Mouse (Mus musculus) limb, embryonic 15.5 days (tissue): ENCODE measurements around the gene Gvin1. TPM values are rescaled to one million over a fixed set of nuclear protein-coding genes. Genes with fewer than 3 reads are reported as not detected.
"Not testable (repeated sequence)": the region's sequence is repeated elsewhere in the genome, so short reads cannot be mapped to it uniquely, and the experiment has no call there.

Experiments
- ATAC-seq: fragments of 200-750 bp; cut with Nextera tagmentation; 2 replicates; pipeline ENCODE4 v1.8.0; 2017; ENCODE audit warnings: low read depth, moderate TSS enrichment; ENCODE audit not compliant: insufficient number of reproducible peaks, low FRiP score, low TSS enrichment
- H3K27ac ChIP-seq: fragments of 300-500 bp; sonication (generic); 2 replicates; pipeline ENCODE4 v1.5.1; 2015; ENCODE audit warnings: moderate library complexity, mild to moderate bottlenecking, inconsistent platforms
- H3K27me3 ChIP-seq: fragments of 300-500 bp; sonication (generic); 2 replicates; pipeline ENCODE4 v1.6.1; 2015; ENCODE audit warnings: inconsistent platforms
- H3K36me3 ChIP-seq: fragments of 300-500 bp; sonication (generic); 2 replicates; pipeline ENCODE4 v1.6.1; 2015; ENCODE audit warnings: inconsistent platforms
- H3K4me1 ChIP-seq: fragments of 300-500 bp; sonication (generic); 2 replicates; pipeline ENCODE4 v1.6.1; 2015; ENCODE audit warnings: inconsistent platforms
- H3K4me2 ChIP-seq: fragments of 300-500 bp; sonication (generic); 2 replicates; pipeline ENCODE4 v1.6.1; 2015; ENCODE audit warnings: mild to moderate bottlenecking, inconsistent platforms
- H3K4me3 ChIP-seq: fragments of 300-500 bp; sonication (generic); 2 replicates; pipeline ENCODE4 v1.5.1; 2015; ENCODE audit warnings: mild to moderate bottlenecking, inconsistent platforms
- H3K9ac ChIP-seq: fragments of 300-500 bp; sonication (generic); 2 replicates; pipeline ENCODE4 v1.6.1; 2015; ENCODE audit warnings: inconsistent platforms
- H3K9me3 ChIP-seq: fragments of 300-500 bp; sonication (generic); 2 replicates; pipeline ENCODE4 v1.6.1; 2016; ENCODE audit warnings: inconsistent platforms
- WGBS: fragments of 180-500 bp; shearing (Covaris S2); methylation state at CpG from one replicate; pipeline ENCODE4 v1.1.7; 2015; 5-methylcytosine and 5-hydroxymethylcytosine counted together
- polyA plus RNA-seq: library from polyadenylated mRNA; unstranded; fragments of >200 nt; fragmentation: Nextera tagmentation; extraction: Ambion mirVana; gene quantifications from 2 replicates; pipeline ENCODE4 v1.2.1, GENCODE M21; 2015

Gene Gvin1
- polyA plus RNA-seq, 1 experiment from 2014 or later = not detected

DNA sequence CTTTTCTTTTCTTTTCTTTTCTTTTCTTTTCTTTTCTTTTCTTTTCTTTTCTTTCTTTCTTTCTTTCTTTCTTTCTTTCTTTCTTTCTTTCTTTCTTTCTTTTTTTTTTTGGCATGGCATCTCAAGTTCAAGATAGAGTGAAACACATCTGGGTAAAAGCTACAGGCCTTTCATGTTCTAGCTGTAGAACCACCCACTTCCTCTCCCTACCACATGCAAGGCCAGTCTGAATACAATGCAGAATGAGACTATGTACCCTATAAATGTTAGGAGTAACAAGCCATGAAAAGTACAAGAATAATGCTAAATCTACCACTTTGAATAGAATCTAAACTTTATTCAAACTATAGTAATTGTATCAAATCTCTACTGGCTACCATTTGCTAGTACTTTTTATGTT is 38.1 kb downstream of the Gvin1 start:
- not testable (repeated sequence) for H3K9ac ChIP-seq, ATAC-seq, H3K4me3 ChIP-seq, H3K27me3 ChIP-seq, H3K9me3 ChIP-seq, H3K36me3 ChIP-seq, H3K4me1 ChIP-seq, H3K4me2 ChIP-seq, H3K27ac ChIP-seq

DNA sequence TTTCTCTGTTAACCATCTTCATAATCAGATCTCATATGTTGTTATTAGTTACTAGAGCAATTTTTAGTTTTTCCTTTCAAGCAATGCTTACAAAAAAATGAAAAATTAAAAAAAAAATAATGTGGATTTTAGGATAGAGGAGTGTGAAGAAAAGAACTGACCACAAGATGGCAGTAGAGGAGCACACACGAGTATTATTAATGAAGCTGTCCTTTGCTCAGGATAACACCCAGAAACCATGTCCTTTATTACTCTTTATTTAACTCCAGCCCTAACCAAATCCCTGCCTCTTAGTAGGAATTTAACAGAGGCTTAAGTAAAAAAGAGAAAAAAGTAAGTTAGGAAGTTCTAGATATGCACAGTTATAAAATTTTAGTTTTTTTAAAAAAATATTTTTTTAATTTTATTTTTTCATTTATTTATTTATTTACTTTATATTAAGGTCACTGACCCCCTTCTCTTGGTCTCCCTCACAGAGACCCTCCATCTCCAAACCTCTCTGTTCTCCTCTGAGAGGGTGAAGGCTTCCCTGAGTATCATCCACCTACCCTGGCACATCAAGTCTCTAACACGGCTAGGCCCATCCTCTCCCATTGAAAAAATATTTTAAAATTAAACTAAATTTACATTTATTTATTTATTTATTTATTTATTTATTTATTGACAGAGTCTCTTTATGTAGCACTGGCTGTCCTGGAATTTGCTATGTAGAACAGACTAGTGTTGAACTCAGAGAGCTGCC is 69.9 kb downstream of the Gvin1 start:
- not testable (repeated sequence) for H3K4me2 ChIP-seq, H3K27ac ChIP-seq, H3K4me3 ChIP-seq, H3K9ac ChIP-seq, H3K9me3 ChIP-seq, H3K27me3 ChIP-seq, ATAC-seq, H3K4me1 ChIP-seq, H3K36me3 ChIP-seq
- 90% methylated on average over 1 of the region's 2 CpGs for WGBS

DNA sequence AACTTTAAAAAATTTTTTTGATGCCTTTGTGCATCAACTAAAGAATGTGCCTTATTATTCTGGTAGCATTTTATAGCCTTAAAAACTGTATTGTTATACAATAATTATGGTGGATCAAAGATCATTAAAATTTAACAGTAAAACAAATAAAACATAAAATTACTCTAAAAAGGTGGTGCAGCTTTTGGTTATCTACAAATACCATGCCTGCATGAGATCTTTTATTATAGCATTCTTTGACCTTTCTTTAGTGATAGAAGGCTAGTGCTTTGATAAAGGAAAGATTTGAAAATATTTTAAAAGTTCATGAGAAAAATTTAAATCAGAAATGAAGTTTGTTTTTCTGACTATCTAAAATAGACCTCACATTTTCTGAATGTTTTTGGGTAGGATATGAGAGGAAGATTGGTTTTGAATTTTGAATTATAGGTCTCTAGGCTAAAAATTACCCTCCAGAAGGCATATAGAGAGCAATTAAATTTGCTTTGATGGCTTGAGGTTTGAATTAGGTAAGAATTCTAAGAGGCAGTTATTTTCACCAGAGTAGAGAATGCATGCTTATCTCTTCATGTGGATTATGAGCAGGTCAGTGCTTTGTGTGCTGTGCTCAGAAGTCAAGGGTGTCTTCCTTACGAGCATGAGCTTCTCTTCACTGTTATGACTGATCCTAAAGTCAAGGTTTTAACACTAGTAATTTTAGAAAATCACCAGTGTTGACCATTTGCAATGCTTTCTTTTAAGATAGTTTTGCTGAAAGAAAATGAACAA is 73.8 kb downstream of the Gvin1 start:
- not testable (repeated sequence) for H3K27me3 ChIP-seq, ATAC-seq, H3K9ac ChIP-seq, H3K9me3 ChIP-seq, H3K36me3 ChIP-seq, H3K27ac ChIP-seq, H3K4me3 ChIP-seq, H3K4me1 ChIP-seq, H3K4me2 ChIP-seq
- no CpG with 5 or more reads among the region's 1 CpGs for WGBS

DNA sequence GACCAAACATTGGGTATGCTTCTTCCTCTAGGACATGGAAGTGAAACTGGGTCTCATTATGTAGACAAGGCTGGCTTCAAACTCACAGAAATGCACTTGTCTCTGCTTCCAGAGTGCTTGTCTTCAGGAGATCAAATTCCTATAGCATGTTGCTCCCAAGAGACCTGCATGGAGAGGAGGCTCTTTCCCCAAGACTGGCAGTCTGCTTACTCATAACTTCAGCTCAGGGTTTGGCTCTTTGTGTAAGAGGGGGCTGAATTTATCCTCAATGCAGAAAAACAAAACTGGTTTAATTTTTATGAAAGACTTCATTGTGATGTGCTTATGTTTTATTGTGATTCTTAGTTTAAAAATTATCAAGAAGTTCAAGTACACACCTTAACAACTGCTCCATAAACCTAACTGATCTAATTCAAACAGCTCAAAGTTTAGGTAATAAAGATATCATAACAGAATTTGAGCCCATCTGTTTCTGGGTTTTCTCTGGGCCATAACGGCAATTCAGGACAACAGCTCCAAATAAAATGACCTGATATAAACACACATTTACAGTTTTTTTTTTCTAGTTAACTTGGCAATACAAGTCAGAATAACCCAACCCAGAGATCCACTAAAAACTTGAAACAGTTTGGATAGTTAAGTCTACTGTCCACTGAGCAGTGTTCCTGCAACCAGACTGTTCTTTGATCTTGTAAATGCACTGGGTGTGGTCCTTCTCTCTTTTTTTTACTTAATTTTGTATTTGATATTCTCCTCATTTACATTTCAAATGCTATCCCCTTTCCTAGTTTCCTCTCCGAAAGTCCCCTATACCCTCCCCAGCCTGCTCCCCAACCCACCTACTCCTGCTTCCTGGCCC is 97.8 kb downstream of the Gvin1 start:
- not testable (repeated sequence) for H3K27ac ChIP-seq, H3K4me3 ChIP-seq, H3K4me2 ChIP-seq, ATAC-seq, H3K36me3 ChIP-seq, H3K27me3 ChIP-seq, H3K9me3 ChIP-seq, H3K4me1 ChIP-seq, H3K9ac ChIP-seq
- WGBS = no CpG with 5 or more reads among the region's 2 CpGs
